Mouse (Mus musculus) CD8-positive naive resting alpha-beta T cell, adult 2 months (primary cell): Measurements from ENCODE around the gene Acvr2b.

Source experiments
- DNase-seq, 2 experiments: peaks; one replicate each; pipeline ENCODE4 v3.0.0; 2022; ENCODE audit warnings: low read depth in 2 of 2, low spot score in 2 of 2

Acvr2b gene

DNA sequence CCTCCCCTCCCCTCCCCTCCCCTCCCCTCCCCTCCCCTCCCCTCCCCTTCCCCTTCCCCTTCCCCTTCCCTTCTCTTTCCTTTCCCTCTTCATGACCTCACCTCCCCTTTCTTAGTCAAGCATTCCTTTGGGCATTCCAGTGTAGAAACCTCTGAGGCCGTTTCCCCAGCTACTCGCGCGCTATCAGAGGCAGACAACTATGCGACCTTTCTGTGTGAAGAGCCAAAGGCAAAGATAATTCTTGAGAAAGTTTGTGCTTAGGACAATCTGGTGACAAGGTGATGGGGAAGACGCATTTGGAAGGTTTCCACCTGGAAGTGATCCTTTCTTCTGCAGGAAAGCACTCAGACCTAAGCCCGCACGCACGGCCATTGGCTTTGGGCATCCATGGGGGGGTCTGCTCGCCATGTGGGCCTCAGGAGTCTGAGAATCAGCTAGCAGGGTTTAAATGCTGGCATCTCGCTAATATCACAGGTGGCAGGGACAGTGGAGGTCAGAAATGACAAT is 70.5 kb downstream of the Acvr2b start:
- DNase-seq = no peak

DNA sequence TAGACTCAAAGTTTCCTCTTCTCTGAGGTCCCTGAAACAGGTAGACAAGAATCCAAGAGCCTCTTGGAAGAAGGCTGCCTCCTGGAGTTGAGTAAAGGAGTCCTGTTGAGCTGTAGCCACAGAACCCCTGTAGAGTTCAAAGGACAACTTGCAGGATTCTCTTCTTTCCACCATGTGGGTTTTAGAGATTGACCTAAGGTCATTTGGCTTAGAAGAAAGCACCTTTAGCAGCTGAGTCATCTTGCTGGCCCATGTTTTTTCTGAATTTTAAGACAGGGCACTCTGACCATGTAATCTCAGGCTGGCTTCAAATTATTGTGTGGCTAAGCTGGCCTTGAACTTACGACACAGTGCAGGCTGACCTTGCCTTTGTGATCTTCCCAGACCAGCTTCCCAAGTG is 71.1 kb downstream of the Acvr2b start:
- no peak for DNase-seq

DNA sequence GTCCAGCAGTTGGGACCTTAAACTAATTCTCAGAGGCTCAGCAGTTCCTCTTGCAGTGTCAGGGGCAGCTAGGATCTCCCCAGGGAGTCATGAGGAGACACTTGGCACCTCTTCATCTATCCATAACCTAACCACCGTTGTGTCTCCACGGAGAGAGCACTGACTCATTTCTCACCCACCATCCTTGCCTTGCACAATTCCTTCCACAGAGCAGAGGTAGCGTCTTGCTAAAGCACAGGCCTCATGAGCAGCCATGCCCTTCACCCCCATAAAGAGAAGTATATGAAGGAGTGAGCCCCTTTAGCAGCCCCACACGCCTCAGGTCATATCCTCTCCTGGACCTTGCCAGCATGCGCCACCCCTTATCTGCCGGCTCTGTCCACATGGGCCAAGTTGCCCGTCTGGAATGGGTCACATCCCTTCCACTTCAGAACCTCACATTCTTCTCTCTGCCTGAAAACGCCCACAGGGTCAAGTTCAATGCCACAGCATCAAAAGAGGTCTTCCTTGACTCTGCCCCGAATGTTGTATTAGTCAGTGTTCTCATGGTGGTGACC is 71.8 kb downstream of the Acvr2b start:
- DNase-seq = no peak

DNA sequence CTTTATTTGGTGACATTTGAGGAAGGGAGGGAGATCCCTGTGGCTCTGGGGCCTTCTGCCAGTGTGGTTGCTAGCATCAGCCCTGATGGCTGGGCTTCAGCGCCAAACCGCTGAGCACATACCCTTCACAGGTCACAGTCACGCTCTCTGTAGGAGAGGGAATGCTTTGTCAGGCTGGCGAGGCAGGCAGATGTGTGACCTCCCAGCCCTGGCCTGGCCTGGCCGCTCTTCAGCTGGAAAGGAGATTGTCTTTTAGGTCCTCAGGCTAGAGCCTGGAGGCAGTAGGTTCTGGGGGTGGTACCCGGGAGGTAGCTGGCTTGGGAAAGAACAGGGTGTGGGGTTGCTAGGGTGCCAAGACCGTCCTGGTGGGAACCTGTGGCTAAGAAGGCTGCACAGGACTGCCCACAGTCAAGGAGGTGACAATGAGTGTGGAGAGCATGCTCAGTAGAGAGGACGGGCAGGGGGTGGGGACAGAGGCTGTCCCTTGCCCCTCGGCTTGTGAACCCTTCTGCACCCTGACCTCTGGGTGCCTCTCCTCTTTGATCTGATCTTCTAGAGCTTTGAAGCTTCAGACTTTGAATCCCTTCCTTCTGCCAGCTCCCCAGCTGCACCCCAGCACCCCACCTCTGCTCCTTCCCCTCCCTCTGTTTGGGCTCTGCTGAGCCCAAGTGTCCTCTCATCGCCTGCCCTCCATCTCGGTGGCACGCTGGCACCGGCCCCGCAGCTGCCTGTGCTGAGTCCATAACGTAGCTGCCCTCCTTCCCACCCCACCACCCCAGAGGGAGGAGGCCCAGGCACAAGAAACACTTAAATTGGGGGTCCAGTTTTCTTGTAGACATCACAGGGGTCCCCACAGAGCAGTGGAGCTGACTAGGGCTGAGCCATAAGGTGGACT is 73.0 kb downstream of the Acvr2b start:
- DNase-seq = no peak

DNA sequence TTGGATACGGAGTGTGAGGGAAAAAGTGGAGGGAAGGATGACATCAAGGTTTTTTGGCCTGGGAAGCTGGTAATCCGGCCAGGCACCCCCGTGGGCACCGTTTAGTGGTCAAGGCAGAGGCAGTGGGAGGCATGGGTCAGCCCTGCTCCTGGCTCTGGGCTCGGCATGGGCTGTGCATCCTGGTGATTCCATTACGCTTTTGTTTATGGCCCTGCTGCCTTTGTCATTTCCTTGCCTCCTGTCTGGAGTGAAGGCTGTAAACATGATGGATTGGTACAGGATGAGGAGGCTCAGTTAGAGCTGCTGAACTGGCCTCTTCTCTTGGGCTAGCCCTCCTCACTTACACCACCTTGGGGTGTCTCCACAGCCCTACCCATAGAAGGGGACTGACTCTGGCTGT is 75.8 kb downstream of the Acvr2b start:
- DNase-seq = no peak

DNA sequence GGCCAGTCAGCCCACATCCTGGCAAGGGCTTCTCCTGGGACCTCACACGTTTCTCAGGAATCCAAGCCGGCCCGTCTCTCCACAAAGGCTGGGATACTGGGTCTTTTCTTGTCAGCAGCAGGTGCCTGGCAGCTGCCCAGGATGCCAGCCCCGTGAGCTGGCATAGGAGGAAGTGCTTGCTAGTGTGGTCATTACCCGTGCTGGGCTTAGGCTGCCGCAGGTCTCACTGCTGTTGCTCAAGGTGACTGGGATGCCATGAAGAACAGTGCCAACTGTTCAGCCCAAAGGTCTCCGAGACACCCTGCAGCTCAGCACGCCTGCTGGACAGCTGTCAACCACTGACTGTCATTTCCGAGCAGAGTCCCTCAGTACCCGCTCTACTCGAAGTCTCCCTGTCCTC is 76.4 kb downstream of the Acvr2b start:
- no peak for DNase-seq

DNA sequence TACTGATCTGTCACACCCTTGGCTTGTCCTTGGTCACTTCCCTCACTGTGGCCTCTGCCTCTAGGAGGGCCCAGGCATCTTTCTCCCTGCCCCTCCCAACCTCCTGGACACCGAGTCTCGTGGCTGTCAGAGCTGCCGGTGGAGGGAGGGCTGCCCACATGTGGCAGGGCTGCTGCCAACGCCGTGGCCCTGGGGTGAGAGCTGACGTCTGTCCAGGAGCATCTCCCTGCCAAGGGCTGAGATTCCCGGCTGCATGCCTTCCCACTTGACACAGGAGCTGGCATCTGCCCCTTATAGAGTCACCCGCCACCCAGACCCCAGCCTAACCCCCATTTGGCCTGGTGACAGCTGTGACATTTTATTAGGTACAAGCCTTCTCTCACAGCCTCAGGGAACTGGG is 77.4 kb downstream of the Acvr2b start:
- DNase-seq = no peak

DNA sequence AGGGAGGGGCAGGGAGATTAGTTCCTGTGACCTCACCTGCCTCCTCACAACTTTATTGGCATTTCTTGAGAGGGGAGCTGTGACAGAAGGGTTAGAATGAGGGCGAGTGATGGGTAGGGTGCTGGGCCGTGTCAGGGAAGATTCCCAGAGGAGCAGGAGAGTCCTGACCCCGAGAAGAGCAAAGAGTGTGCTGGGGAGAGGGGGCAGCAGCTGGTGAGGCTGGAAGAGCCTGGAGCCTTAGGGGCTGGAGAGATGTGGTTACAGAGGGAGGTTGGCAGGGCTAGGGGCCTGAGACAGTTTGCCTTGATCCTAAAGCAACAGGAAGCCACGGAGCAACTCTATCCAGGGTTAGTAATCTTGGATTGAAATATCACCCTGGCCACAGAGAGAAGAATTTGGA is 79.7 kb downstream of the Acvr2b start:
- no peak for DNase-seq

DNA sequence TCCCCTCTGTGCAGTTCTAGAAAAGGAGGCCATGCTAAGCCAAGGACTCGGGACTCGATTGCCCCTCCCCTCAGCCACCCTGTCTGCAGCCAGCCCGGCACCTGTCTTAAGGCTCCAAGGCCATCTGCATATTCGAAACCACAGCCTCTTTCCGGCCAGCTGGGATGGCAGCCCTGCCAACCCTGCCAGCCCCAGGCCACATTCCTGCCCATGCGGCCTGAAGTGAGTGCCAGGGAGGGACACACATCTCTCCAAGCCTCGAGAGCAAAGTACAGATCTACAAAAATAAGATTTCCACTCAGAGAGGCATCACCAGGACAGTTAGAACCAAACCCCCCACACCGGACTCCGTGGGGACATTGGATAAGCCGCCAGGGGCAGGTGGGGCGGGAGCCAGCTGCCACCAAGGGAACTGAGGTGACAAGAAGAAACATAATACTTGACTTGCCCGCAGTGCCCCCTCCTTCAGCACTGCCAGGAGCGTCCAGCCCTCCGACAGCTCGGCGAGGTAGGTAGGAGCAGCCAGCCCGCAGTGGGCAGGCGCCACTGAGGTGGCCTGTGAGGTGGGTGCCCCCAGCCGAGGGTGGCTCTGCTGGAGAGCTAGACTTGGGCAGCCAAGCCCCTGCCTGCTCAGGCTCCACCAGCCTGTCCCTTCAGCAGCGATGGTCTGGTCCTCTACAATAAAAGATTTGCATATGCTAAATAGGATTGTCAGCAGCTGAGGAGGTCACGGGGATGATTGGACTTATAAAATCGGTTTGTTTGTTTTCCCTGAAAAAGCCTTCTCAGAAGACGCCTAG is 81.8 kb downstream of the Acvr2b start:
- no peak for DNase-seq

DNA sequence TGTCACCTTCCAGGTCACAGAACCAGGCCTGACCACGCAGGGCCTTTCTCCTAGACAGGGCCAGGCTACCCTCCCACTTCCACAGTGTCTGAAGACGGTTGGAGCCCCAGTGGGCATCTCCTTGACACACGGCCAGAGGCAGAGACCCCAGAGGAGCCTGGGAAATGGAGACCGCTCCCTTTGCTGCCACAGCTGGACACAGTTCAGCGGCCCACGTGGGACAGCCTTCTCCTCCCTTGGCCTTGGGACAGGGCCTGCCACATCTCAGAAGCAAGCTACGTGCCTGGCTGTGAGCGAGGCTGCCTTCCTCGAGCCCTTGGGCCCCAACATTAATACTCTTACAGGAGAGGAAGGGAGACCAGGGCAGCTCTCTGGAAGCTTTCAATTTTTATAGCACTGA is 82.5 kb downstream of the Acvr2b start:
- no peak for DNase-seq
